Mouse (Mus musculus) small intestine, adult 2 months (tissue): Measurements from ENCODE around the gene Fkbp1b.

Source experiments
- CTCF ChIP-seq: fragments of 200-500 bp; IDR thresholded peaks from 2 replicates; pipeline ENCODE4 v1.5.1; 2012; ENCODE audit warnings: low read depth, mild to moderate bottlenecking, control low read depth, inconsistent platforms, low read length, moderate library complexity, mixed read lengths; ENCODE audit not compliant: insufficient replicate concordance, insufficient read length; ENCODE audit errors: extremely low read depth
- POLR2A ChIP-seq: fragments of 200-500 bp; IDR thresholded peaks from 2 replicates; pipeline ENCODE4 v1.6.1; 2012; ENCODE audit warnings: low read depth, mild to moderate bottlenecking, control low read depth, inconsistent platforms, low read length, moderate library complexity

DNA sequence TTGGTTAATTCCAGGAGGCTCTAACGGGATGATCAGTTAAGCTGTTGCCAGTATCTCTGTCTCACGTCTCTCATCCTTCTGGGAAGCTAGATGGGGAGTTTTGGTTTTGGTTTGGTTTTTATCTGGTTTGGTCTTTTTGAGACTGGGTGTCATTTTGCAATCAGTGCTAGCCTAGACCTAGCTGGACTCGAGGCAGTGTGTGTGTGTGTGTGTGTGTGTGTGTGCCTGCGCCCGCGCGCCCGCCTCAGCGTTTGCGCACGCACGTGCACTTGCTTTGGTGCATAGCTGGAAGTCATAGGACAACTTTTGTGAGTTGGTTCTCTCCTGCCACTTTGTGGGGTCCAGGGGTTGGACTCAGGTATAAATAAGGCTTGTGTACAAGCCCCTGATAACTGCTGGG lies 2.4 kb upstream of the Fkbp1b start:
- TF ChIP-seq CTCF (no peak), POLR2A (no peak)
